13 mouse cellular contexts compared by ENCODE assay signal in the genomic region with DNA sequence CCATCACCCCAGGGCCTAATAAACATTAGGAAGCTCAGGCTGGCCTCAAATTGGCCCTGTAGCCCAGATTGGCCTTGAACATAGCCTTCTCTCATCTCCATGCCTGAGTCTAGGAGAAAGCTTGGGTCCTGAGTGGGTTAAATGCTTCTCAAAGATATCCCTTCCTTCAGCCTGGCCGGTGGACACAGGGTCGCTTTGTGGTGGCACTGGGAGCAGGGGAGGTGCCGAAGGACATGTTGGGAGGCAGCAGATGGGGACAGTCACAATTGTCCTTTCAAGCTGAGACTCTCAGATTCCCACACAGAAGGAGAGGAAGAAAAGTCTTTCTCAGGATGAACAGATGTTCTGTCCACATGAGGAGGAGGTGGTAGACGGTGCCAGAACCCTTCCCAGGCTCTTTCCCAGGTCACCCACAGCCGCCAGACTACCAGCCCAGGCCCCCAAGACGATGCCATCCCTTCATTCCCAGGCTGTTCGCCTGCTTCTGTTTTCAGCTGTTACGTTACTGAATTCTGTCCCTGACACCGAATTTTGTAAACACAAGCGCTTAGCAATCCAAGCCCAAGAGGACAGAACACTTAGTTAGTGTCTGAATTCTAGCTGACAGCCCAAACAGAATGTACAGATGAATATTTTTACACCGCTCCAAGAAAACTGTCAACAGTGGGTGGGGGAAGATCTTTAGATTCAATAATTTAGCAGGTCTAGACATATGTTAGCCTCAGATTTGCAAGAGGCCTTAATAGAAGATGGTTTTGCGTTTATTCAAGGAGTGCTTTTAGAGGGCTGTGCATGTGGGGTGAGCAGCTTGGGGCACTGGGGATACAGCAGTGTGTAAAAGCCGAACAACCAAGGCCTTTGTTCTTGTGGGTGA. TPM values are rescaled to one million over a fixed set of nuclear protein-coding genes. Genes with fewer than 3 reads are reported as not detected.
A peak's percentile ranks its signal among the peaks of the same experiment; 100 is the strongest.
DNase-seq lines count a peak whose midpoint lies in the region; ATAC-seq and TF ChIP-seq lines count a peak whose summit lies in the region.
"Had no signal": no experiment of that assay in that cellular context is flagged by ENCODE, and none has a peak within 500 bp of the region (broad histone marks: within the 10 kb centered on the region; RNA-seq: fewer than 3 reads in every experiment).

No protein-coding gene starts in this region.

- no peak for TF ChIP-seq POLR2A in olfactory bulb, adult 2 months (IDR thresholded peaks at IDR 0.05; ENCODE audit: insufficient read depth, low read depth, low read length)

- WGBS in olfactory bulb, adult 2 months: 70% methylated on average over 13 of the region's 13 CpGs

- no peak for TF ChIP-seq CTCF in olfactory bulb, adult 2 months (IDR thresholded peaks at IDR 0.05; ENCODE audit: insufficient read depth, low read depth, low read length)

- H3K4me1 ChIP-seq in olfactory bulb, adult 2 months (ENCODE audit: control insufficient read depth, insufficient read depth, low read length): peaks cover 34% of the 10 kb centered on the region

- no peak overlapping the region for H3K4me3 ChIP-seq in olfactory bulb, adult 2 months (ENCODE audit: insufficient read depth, low read depth, low read length)
- H3K4me3 ChIP-seq: midbrain, embryonic 12.5 days had no signal

- peak; percentile 30 to 42 for DNase-seq in cerebellum, postnatal 14 days
- DNase-seq in cerebellum, adult 9-10 months: no peak
- DNase-seq in lung, postnatal 10 days: peak; percentile 29
- DNase-seq in lung, adult 18-20 months: no peak
- peak; percentile 65 to 69 for DNase-seq in frontal cortex, postnatal 36 days (ENCODE audit: low spot score in 2 of 2)
- DNase-seq in kidney, postnatal 14 days: no peak
- DNase-seq: heart, adult 18-20 months; liver, postnatal 0 days had no signal

- ATAC-seq in monocyte, adult 5-6 weeks (replicated peaks; ENCODE audit: insufficient number of reproducible peaks, low FRiP score, low TSS enrichment, poor library complexity, severe bottlenecking): no peak
- ATAC-seq: liver, postnatal 0 days had no signal

- H3K27ac ChIP-seq in olfactory bulb, adult 2 months (ENCODE audit: insufficient read depth, low read depth, low read length): peak overlapping the region; percentile 43; the same call in 1 of the 2 replicates
- H3K27ac ChIP-seq: midbrain, embryonic 12.5 days had no signal

RNA-seq across cellular contexts. Expression of a gene that starts 23.2 kb away (rescaled TPM):
- polyA plus RNA-seq in olfactory bulb, adult 2 months (2012; ENCODE audit: insufficient read depth, insufficient read length, low replicate concordance, missing spikeins): not detected in 2 replicates
- total RNA-seq in monocyte, adult 5-6 weeks (2017): not detected in 3 replicates
- total RNA-seq: hematopoietic stem cell, adult 5-6 weeks had no signal
- polyA plus RNA-seq: G1E; liver, postnatal 0 days had no signal

Comparison
In these comparisons a context has a peak if more than half of its experiments do, and no peak if none do; other contexts are left out.
1. DNase-seq: peak in cerebellum, postnatal 14 days (2 of 2), lung, postnatal 10 days (single experiment) and frontal cortex, postnatal 36 days (2 of 2); none in cerebellum, adult 9-10 months (single experiment), lung, adult 18-20 months (0 of 2) and kidney, postnatal 14 days (single experiment).